Mouse (Mus musculus): ENCODE results near the gene Krt12.

- TF ChIP-seq CTCF (IDR thresholded peaks at IDR 0.05; ENCODE audit: low read depth) = no peak
- TF ChIP-seq EP300 (IDR thresholded peaks at IDR 0.05; ENCODE audit: low read depth) = no peak
These were observed 47.3 kb downstream of the Krt12 start, which contains the start of gene Krt28 for GRCm38 (mm10) chr11:99374803-99375202.

Data from liver, postnatal 0 days (tissue).